Mouse (Mus musculus) liver, adult 2 months (tissue): ENCODE data around the gene Btrc. TPM values are rescaled to one million over a fixed set of nuclear protein-coding genes. Genes with fewer than 3 reads are reported as not detected.

ENCODE experiments used
- DNase-seq: peaks from one replicate; pipeline ENCODE4 v3.0.0-alpha.2; 2011; ENCODE audit warnings: low read depth, low spot score; ENCODE audit errors: extremely low read depth
- H3K27ac ChIP-seq: fragments of 200-500 bp; replicated peaks from 2 replicates; pipeline ENCODE4 v1.5.1; 2012; ENCODE audit warnings: low read depth, mild to moderate bottlenecking, control low read depth, inconsistent platforms, low read length; ENCODE audit not compliant: insufficient read depth
- H3K27me3 ChIP-seq: fragments of 200-500 bp; 2 replicates; pipeline ENCODE4 v1.6.1; 2012; ENCODE audit warnings: mild to moderate bottlenecking, moderate library complexity, low read length, inconsistent platforms; ENCODE audit not compliant: control insufficient read depth, insufficient read depth
- H3K36me3 ChIP-seq: fragments of 200-500 bp; 2 replicates; pipeline ENCODE4 v1.6.1; 2012; ENCODE audit warnings: low read length, inconsistent platforms; ENCODE audit not compliant: control insufficient read depth, insufficient read depth
- H3K4me1 ChIP-seq: fragments of 200-500 bp; 2 replicates; pipeline ENCODE4 v1.6.1; 2011; ENCODE audit warnings: low read length; ENCODE audit not compliant: control insufficient read depth, insufficient read depth
- H3K4me3 ChIP-seq: fragments of 200-500 bp; 2 replicates; pipeline ENCODE4 v1.5.1; 2011; ENCODE audit warnings: low read depth, mild to moderate bottlenecking, control low read depth, low read length, moderate library complexity; ENCODE audit not compliant: insufficient read depth
- H3K79me2 ChIP-seq: fragments of 200-500 bp; 2 replicates; pipeline ENCODE4 v1.6.1; 2012; ENCODE audit warnings: inconsistent platforms, mild to moderate bottlenecking, low read length, moderate library complexity; ENCODE audit not compliant: control insufficient read depth, insufficient read depth
- H3K9ac ChIP-seq: fragments of 200-500 bp; 2 replicates; pipeline ENCODE4 v1.6.1; 2012; ENCODE audit warnings: low read depth, mild to moderate bottlenecking, control low read depth, inconsistent platforms, low read length
- CTCF ChIP-seq: fragments of 200-500 bp; IDR thresholded peaks from 2 replicates; pipeline ENCODE4 v1.5.1; 2011; ENCODE audit warnings: low read depth, low read length, control low read depth
- POLR2A ChIP-seq: fragments of 200-500 bp; IDR thresholded peaks from 2 replicates; pipeline ENCODE4 v1.6.1; 2011; ENCODE audit warnings: low read length, control low read depth; ENCODE audit not compliant: insufficient read depth; ENCODE audit errors: extremely low read depth
- WGBS: fragments of 180-500 bp; shearing (Covaris S2); methylation state at CpG from one replicate; pipeline ENCODE4 v1.1.7; 2018; 5-methylcytosine and 5-hydroxymethylcytosine counted together
- polyA plus RNA-seq: library from polyadenylated mRNA; depleted of rRNA; stranded (reverse); fragments of >200 nt; gene quantifications from 2 replicates; pipeline ENCODE4 v1.2.3, GENCODE M21; 2012
- total RNA-seq: library from RNA; depleted of rRNA; stranded (reverse); fragments of >200 nt; gene quantifications from 2 replicates; pipeline ENCODE4 v1.2.3, GENCODE M21; 2014

Gene Btrc
- total and polyA plus RNA-seq, 2 experiments: 7.8 to 10.9 TPM

DNA sequence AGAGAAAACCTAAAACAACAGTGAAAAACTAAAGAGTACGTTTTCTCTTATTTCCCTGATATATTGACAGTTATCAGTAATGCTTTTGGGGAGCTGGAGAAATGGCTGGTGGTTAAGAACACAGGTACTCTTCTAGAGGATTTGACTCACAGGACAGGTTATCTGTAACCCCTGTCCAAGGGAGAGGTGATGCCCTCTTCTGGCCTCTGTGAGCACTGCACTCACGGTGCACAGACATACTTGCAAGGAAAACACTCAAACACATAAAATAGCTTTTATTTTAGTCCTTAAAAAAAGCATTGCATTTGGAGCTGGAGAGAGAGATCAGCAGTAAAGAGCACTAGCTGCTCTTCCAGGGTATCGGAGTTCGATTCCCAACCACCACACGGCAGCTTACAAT lies 106.2 kb downstream of the Btrc start:
- no peak for DNase-seq
- WGBS: over 99% methylated on average over 5 of the region's 5 CpGs
- no peaks in the 10 kb centered on the region for H3K4me1 ChIP-seq
- no peak overlapping the region for H3K4me3 ChIP-seq
- TF ChIP-seq POLR2A: no peak
- TF ChIP-seq CTCF: peak; percentile 30; the same call in 1 of the 2 replicates
- H3K27me3 ChIP-seq: no peaks in the 10 kb centered on the region
- H3K27ac ChIP-seq: no peak overlapping the region
- no peaks in the 10 kb centered on the region for H3K36me3 ChIP-seq
- H3K79me2 ChIP-seq: no peaks in the 10 kb centered on the region
- H3K9ac ChIP-seq: no peak overlapping the region

DNA sequence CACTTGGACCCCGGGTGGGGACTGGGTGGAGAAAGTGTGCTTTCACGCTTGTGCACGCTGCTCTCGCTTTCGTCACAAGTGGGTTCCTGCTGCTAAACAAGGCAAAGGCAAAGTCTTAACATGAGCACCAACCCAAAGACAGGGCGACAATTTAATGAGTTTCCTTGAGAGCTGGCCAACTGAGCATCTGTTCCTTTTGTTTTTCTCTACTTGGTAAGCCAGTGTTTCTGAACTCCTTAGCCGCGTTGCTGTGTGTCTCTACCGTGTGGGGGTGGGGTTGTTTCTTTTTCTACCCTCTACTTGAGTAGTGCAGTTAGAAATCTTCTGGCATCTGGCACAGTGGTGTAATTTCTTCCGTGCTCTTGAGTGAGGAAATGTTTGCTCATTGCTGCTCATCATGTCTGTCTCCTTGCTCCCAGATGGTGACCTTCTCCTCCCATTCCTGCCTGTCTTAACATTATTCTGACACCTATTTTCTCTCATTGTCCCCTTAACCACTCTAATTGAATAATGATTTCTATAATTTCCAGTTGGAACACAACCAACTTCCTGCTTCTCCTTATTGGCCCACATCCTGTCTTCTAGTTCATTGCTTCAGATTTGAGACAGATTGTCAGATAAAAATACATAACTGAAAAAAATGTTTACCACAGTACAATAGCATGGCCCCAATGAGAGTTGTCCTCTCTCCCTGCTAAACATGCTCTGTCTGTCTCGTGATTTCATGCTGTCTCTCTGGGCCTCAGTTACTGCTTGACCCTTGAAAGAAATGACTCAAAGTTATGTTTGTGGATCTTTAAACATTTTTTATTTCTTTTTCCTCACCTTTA lies 109.4 kb downstream of the Btrc start:
- Histone ChIP-seq H3K27me3 (no peaks in the 10 kb centered on the region), H3K9ac (no peak overlapping the region), H3K4me1 (peaks cover 2% of the 10 kb centered on the region), H3K79me2 (no peaks in the 10 kb centered on the region), H3K36me3 (no peaks in the 10 kb centered on the region), H3K27ac (no peak overlapping the region), H3K4me3 (no peak overlapping the region)
- TF ChIP-seq POLR2A (no peak), CTCF (no peak)
- DNase-seq: no peak
- WGBS: 82% methylated on average over 11 of the region's 11 CpGs

DNA sequence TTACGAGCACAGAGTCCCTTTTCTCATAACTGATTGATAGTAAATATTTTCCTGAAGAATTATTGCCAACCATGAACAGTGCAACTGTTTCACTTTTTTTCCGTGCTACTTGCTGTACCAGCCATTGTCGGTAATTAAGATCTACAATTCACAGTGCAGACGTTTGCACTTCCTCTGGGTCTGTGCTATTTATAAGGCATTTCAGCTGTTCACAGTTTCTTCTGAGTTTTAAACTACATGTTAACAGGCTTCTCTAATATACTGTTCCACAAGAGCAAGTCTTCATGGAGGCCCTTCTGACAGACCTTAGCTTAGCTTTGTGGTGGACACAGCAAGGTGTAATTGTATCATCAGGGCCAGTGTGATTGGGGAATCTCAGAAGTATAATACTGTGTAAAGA lies 111.2 kb downstream of the Btrc start:
- DNase-seq: no peak
- WGBS: 77% methylated on average over 4 of the region's 4 CpGs
- Histone ChIP-seq H3K9ac (no peak overlapping the region), H3K4me1 (peaks cover 2% of the 10 kb centered on the region), H3K27ac (no peak overlapping the region), H3K27me3 (no peaks in the 10 kb centered on the region), H3K36me3 (no peaks in the 10 kb centered on the region), H3K4me3 (no peak overlapping the region), H3K79me2 (no peaks in the 10 kb centered on the region)
- TF ChIP-seq POLR2A: no peak
- TF ChIP-seq CTCF: no peak

DNA sequence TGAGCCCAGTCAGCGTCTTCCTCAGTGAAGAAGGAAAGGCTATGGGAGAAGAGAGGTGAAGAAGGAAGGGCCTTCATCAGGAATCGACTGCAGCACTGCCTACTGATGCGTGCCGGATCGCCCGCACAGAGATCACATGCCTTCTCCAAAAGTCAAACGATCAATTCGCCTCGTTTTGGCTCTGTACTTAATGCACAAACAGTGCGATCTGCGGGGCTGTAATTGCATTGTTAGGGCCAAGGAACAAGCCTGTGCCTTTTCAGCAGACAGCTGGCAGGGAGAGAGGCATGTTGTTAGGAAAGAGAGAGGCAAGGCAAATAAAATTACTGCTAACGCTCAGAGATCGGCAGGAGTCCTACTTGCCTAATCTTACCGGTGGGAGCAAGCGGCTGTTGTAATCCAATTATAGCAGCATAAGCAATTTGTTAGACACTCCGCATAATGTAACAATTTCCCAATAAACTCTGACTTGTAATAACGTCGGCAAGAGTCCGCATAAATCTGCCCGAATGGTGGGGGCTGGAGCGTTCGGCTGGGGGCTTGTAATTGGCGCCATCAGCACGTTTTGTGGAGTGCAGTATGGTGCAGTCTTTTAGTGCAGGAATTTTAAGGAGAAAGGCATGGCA lies 112.5 kb downstream of the Btrc start:
- Histone ChIP-seq H3K27me3 (no peaks in the 10 kb centered on the region), H3K4me1 (peaks cover 2% of the 10 kb centered on the region), H3K36me3 (no peaks in the 10 kb centered on the region), H3K9ac (no peak overlapping the region), H3K79me2 (no peaks in the 10 kb centered on the region), H3K27ac (no peak overlapping the region; the same call in 1 of the 2 replicates), H3K4me3 (no peak overlapping the region)
- 40% methylated on average over 24 of the region's 24 CpGs for WGBS
- TF ChIP-seq POLR2A (no peak), CTCF (no peak)
- DNase-seq: peak; percentile 67

DNA sequence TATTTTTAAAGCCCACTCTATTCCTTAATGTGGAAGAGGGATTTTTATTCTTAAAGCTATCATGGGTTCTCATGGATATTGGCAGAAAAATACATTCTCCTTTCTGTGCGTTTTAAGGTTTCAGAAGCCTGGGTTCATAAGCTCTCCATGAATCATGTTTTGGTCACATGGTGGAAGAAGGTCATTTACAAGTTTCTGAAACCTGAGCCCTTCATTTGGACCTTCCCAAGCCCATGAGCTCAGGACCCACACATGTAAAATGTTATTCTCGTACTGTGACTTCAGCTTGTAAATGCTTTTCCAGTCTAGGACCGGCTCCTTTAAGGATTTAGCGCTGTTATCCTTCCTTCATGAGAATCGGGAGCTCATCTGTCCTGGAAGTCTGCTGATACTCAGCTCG lies 116.0 kb downstream of the Btrc start:
- WGBS: 97% methylated on average over 6 of the region's 6 CpGs
- Histone ChIP-seq H3K79me2 (no peaks in the 10 kb centered on the region), H3K36me3 (no peaks in the 10 kb centered on the region), H3K4me1 (peaks cover 2% of the 10 kb centered on the region), H3K4me3 (no peak overlapping the region), H3K27ac (no peak overlapping the region), H3K27me3 (no peaks in the 10 kb centered on the region), H3K9ac (no peak overlapping the region)
- no peak for TF ChIP-seq CTCF
- TF ChIP-seq POLR2A: no peak
- no peak for DNase-seq

DNA sequence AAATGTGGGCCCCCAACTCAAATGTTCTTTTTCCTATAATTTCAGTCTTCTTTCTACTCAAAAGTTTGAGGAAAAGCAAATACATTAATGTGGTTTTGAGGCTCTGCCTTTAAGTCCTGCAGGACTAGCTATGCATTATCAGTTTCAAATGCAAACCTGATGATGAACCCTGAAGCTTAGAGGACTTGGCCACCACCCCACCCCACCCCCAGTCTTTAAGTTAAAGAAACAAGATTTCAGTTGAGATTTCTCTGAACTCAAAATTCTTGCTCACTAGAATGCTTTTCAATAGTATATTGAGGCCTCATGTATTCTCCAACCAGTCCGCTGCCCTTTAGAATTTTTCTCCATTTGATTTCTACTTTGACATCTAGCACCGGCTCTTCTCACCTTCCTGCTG lies 117.0 kb downstream of the Btrc start:
- Histone ChIP-seq H3K4me1 (peaks cover 2% of the 10 kb centered on the region), H3K79me2 (no peaks in the 10 kb centered on the region), H3K27me3 (no peaks in the 10 kb centered on the region), H3K9ac (no peak overlapping the region), H3K27ac (no peak overlapping the region), H3K4me3 (no peak overlapping the region), H3K36me3 (no peaks in the 10 kb centered on the region)
- whole genome bisulfite sequencing: 93% methylated on average over 2 of the region's 2 CpGs
- TF ChIP-seq POLR2A: no peak
- TF ChIP-seq CTCF: no peak
- DNase-seq: no peak
